Mouse (Mus musculus) natural killer cell, adult 2 months (primary cell): ENCODE data around the gene Ston2.
A peak's percentile ranks its signal among the peaks of the same experiment; 100 is the strongest.
"Not testable (repeated sequence)": the region's sequence is repeated elsewhere in the genome, so short reads cannot be mapped to it uniquely, and the experiment has no call there.

ENCODE experiments used
- DNase-seq, 2 experiments: peaks; one replicate each; pipeline ENCODE4 v3.0.0; 2022; ENCODE audit warnings: low spot score in 2 of 2

Gene Ston2

DNA sequence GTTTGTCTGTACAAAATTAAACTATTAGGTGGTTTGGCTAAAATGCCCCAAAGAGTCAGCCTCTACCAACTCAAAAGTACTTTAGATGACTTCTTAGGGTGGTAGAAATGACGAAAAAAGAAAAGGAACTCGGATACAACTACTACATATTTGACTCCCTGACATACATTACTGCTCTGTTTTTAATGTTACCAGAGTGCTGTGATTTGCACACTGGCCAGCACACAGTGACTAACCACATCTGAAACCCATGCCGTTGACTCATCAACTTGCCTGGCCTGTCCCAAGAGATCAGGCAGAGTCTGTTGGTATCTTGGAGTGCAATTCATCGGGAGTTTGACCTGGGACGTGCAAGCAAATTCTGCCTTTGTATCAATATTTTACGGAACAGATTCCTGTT, 197.5 kb downstream of the Ston2 start:
- peak; percentile 37 to 43 for DNase-seq

DNA sequence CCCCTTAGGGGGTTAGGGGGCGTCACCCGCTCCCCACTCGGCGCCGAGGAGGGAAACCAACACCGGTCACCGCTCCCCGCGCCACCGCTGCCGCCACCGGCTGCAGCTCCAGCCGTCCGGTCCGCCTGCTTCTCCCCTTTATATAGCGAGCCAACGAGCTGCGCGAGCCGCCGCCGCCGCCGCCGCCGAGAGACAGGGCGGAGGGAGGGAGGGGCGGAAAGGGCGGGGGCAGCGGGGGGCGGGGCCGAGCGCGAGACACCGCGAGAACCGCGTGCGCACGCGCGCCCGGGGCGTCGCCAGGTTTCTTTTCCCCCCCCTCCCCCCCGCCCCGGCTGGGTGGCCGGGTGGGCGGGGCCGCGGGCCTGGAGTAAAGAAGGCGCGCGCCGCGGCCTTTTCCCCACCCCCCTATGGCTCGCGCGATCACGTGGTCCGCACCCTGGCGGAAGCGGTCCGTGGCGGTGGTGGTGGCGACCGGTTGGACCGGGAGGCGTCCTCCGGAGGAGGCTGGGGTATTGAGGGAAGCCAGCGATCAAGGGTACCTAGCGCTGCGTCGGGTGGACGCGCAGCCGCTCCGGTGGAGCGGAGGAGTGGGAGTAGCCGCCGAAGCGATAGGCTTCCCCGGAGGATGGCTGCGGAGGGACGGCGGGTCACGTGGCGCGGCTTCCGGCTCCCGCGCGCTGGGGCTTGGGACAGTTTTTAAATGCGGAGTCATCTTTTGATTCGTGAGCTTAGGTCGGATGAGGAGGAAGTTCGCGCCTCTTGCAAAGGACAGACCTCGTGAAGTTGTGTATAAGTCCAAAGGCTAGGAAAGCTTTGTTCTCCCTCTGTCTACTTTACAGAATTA, 198.1 kb downstream of the Ston2 start, which contains the start of gene Gtf2a1:
TSS of gene Gtf2a1 (minus strand) at position 641 of the 844 bp plus-strand sequence.
- DNase-seq = peak; percentile 94 to 95

DNA sequence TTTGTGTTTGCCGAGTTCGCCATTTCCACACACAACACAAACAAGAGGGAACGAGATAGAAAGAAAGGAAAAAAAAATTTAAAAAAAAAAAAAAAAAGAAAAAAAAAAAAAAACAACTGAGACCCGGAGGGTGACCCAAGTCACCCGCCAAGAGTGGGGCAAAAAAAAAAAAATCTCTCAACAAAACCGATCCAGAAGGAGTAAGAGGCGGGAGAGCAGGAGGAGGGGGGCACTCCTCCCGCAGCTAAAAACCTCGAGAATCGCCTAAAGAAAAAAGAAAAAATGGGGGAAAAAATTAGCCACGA, 198.7 kb downstream of the Ston2 start:
- no peak for DNase-seq

DNA sequence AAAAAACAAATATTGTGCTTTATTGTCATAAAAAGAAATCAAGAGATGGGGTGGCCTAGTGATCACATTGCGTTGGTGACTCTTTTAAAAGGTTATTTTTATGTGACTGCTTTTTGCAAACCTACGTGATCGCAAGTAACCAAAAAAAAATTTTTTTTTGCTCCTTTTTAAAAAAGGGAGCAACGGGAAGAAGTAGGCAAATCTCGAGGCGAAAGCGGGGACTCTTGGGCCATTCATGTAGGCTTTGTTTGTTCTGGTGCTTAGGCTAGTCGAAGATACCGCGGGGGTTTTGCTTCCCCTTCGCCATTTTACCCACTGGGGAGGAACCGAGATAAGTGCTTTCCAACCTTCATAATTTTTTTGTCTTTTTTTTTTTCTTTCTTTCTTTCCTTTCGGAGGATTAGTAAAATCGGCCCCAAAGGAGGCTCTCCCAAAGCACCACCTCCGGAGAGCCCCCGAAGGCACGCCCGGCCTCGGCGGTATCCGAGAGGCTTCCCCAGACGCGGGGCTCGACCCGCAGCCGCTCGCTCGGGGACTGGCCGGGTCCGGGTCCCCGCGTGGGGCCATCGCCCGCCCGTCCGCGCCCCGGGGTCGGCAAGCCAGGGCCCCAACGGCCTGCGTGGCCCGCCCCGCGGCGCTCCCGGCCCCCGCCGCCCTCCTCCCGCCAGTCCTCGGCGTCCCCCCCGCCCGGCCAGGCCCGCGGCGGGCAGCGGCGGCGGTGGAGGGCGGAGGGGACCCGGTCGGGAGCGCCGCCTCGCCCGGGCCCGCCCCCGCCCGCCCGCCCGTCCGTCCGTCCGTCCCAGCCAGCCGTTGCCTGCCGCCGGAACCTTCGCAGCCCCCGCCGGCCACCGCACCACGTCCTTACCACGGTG, 199.3 kb downstream of the Ston2 start:
- peak; percentile 45 to 62 for DNase-seq

DNA sequence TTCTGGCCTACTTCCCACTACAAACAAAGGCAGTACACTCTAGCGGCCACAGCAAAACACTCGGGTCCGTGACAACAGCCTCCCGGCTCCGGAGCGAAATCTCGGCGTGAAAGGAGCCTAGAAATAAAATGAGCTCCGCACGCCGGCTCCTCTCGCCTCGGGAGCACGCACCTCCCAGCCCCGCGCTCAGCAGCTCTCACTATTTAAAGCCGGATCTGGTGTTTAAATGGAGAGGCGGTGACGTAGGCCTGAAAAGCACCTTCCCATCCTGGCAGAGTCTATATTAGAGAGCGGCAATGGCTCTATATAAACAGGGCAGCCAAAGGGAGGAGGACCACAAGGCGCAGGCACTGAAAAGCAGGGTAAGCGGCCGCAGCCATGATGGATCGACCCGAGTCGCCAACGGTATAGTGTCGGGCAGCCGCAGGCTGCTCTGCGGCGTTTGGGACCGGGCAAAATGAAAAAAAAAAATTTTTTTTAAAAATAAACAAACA, 200.0 kb downstream of the Ston2 start:
- peak; percentile 93 for DNase-seq

DNA sequence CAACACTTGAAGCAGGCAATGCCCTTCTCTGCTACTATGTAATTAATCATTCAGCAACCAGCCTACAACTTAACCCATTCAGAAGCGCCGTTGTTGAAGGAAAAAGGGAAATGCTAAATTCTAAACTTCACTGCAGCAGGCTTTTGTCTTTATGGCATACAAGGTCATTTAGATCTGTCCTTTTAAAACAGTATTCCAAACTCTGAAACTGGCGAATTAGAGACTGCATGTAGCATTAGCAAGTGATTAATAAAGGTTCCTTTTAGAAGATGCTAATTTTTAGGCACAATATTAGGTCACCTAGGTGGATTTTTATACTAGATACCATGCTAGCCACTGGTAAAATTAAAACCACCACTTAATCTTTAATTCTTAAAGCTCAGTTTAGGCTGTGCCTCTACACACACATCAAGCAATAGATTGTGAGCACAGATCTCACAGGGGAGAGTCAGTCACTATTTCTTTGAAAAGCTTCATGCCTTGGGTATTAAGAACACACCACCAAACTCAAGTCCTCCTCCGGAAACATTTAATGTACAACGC, 200.6 kb downstream of the Ston2 start:
- no peak for DNase-seq

DNA sequence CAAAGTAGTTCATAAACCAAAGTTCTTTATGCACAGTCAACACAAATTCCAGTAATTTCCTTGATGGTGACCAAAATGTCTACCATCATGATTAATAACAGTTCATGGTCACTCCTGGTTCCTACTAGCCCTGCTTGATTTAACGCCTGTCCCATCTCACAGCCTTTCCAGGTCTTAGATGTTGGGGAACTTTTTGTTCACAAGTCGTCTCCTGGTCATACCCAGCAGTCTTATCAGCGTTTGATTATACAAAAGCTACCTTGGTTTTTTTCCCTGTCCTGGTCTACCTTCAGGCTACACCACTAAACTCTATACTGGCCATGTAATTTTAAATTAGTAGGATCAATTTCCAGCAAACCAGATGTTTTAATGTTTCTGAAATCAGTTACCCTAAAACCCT, 201.1 kb downstream of the Ston2 start:
- DNase-seq = no peak

DNA sequence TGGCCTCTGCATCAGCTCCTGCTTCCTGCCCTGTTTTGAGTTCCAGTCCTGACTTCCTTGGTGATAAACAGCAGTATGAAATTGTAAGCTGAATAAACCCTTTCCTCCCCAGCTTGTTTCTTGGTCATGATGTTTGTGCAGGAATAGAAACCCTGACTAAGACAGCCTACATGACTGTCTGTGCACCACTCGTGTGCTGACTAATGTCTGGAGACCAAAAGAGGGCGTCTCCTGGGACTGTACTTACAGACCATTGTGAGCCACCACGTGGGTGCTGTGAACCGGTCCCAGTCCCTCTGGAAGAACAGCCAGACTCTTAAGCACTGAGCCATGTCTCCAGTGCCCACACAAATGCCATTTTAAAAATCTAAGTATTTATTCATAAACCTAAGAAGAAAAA, 202.4 kb downstream of the Ston2 start:
- DNase-seq = not testable (repeated sequence)

DNA sequence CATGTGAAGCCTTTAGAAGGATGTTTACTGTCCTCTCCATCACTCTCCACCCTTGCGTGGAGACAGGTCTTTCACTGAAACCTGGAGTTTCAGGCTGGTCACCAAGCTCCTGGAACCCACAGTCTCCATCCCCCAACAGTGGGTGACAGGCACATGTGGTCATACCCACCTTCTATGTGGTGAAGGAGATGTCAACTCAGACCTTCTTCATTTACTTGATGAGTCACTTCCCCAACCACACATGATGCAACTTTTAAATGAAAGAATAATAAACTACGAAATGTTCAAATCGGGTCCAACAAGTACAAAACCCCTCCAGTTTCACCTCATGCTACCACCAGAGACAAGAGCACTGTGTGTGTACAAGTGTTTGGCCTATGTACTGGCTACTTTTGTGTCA, 203.0 kb downstream of the Ston2 start:
- DNase-seq = peak; percentile 29 to 54

DNA sequence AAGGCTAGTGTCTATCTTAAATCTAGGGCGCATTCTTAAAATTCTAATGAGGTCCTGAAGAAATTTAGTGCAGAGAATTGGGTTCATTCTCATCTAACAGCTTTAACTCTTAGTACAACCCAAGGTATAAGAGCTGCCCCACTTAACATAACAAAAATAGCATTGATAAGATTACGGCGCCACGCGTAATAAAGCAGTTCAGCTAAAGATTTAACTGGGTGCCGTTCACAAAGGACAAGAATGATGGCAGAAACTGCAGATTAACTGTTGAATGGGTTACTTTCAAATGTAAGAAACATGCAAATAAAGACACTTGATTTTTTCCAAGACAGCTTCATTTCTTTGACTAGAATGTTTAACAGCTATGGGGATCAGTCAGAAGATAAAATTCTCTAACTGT, 204.8 kb downstream of the Ston2 start:
- DNase-seq = no peak
